Mouse (Mus musculus): ENCODE measurements around the gene Gmds.

- TF ChIP-seq POLR2A (IDR thresholded peaks at IDR 0.05; ENCODE audit: insufficient read depth, low read length) (no peak), CTCF (IDR thresholded peaks at IDR 0.05; ENCODE audit: low read depth, low read length) (no peak)
These were observed 223.1 kb downstream of the Gmds start for GRCm38 (mm10) chr13:32115468-32115867.

All from ES-Bruce4 (cell line).